Mouse (Mus musculus): ENCODE measurements at regions not wholly inside any gene's neighbourhood (a gene's known extent, or its start where the extent isn't known, plus 50 kb on each side); places are given as distances from the start of the nearest gene placed in this dataset.

GRCm38 (mm10) chr6:66078769-66079168 is 126.4 kb downstream of the 4930544G11Rik start:
- ATAC-seq (ENCODE audit: insufficient read depth) = no peak
- no peaks in the 10 kb centered on the region for H3K27me3 ChIP-seq (ENCODE audit: insufficient read depth, low read length)
- H3K9ac ChIP-seq = no peak overlapping the region
- DNase-seq = no peak
- no peak for TF ChIP-seq CTCF (IDR thresholded peaks at IDR 0.05; ENCODE audit: low read depth)
- H3K9me3 ChIP-seq (ENCODE audit: low read depth, low read length) = no peaks in the 10 kb centered on the region
- no peak overlapping the region for H3K27ac ChIP-seq (ENCODE audit: low read depth)
- no peaks in the 10 kb centered on the region for H3K36me3 ChIP-seq (ENCODE audit: insufficient read depth)
- 79% methylated on average over 1 of the region's 1 CpGs for WGBS
- no peak overlapping the region for H3K4me3 ChIP-seq (ENCODE audit: low read depth, low read length)
- 0 out of 2 replicates have a peak, but pooled peaks cover 2% of the 10 kb centered on the region for H3K4me1 ChIP-seq (ENCODE audit: insufficient read depth)
- no peak overlapping the region for H3K4me2 ChIP-seq

GRCm38 (mm10) chr6:66101555-66102071 is 149.2 kb downstream of the 4930544G11Rik start:
- Histone ChIP-seq H3K9ac (no peak overlapping the region), H3K27ac (ENCODE audit: low read depth) (no peak overlapping the region), H3K4me1 (ENCODE audit: insufficient read depth) (no peaks in the 10 kb centered on the region), H3K4me2 (no peak overlapping the region), H3K36me3 (ENCODE audit: insufficient read depth) (no peaks in the 10 kb centered on the region), H3K4me3 (ENCODE audit: low read depth, low read length) (no peak overlapping the region), H3K27me3 (ENCODE audit: insufficient read depth, low read length) (no peaks in the 10 kb centered on the region), H3K9me3 (ENCODE audit: low read depth, low read length) (no peaks in the 10 kb centered on the region)
- WGBS = 38% methylated on average over 3 of the region's 3 CpGs
- DNase-seq (no peak), ATAC-seq (ENCODE audit: insufficient read depth) (no peak)
- no peak for TF ChIP-seq CTCF (IDR thresholded peaks at IDR 0.05; ENCODE audit: low read depth)

- no peak overlapping the region for H3K27ac ChIP-seq (ENCODE audit: low read depth)
Measured at GRCm38 (mm10) chr6:66114366-66114765, 162.0 kb downstream of the 4930544G11Rik start.

GRCm38 (mm10) chr6:66121479-66122183 is 169.2 kb downstream of the 4930544G11Rik start:
- Histone ChIP-seq H3K27me3 (ENCODE audit: insufficient read depth, low read length) (no peaks in the 10 kb centered on the region), H3K4me1 (ENCODE audit: insufficient read depth) (no peaks in the 10 kb centered on the region), H3K9me3 (ENCODE audit: low read depth, low read length) (no peaks in the 10 kb centered on the region), H3K27ac (ENCODE audit: low read depth) (no peak overlapping the region), H3K9ac (no peak overlapping the region), H3K4me3 (ENCODE audit: low read depth, low read length) (no peak overlapping the region), H3K36me3 (ENCODE audit: insufficient read depth) (no peaks in the 10 kb centered on the region), H3K4me2 (no peak overlapping the region)
- ATAC-seq (ENCODE audit: insufficient read depth) = no peak
- no peak for TF ChIP-seq CTCF (IDR thresholded peaks at IDR 0.05; ENCODE audit: low read depth)
- WGBS = 72% methylated on average over 5 of the region's 5 CpGs
- DNase-seq = no peak

More at GRCm38 (mm10) chr6:66114366-66114765, 162.0 kb downstream of the 4930544G11Rik start:
- peak; percentile 4 for DNase-seq
- no peaks in the 10 kb centered on the region for H3K27me3 ChIP-seq (ENCODE audit: insufficient read depth, low read length)
- H3K4me1 ChIP-seq (ENCODE audit: insufficient read depth) = no peaks in the 10 kb centered on the region
- ATAC-seq (ENCODE audit: insufficient read depth) = no peak
- H3K9ac ChIP-seq = no peak overlapping the region
- no peak for TF ChIP-seq CTCF (IDR thresholded peaks at IDR 0.05; ENCODE audit: low read depth)
- no peaks in the 10 kb centered on the region for H3K9me3 ChIP-seq (ENCODE audit: low read depth, low read length)
- H3K4me3 ChIP-seq (ENCODE audit: low read depth, low read length) = no peak overlapping the region
- H3K4me2 ChIP-seq = no peak overlapping the region
- WGBS = 80% methylated on average over 6 of the region's 6 CpGs
- no peaks in the 10 kb centered on the region for H3K36me3 ChIP-seq (ENCODE audit: insufficient read depth)

GRCm38 (mm10) chr6:66124292-66124691 is 171.9 kb downstream of the 4930544G11Rik start:
- Histone ChIP-seq H3K4me2 (no peak overlapping the region), H3K4me1 (ENCODE audit: insufficient read depth) (no peaks in the 10 kb centered on the region), H3K9ac (no peak overlapping the region), H3K36me3 (ENCODE audit: insufficient read depth) (no peaks in the 10 kb centered on the region), H3K27me3 (ENCODE audit: insufficient read depth, low read length) (no peaks in the 10 kb centered on the region), H3K4me3 (ENCODE audit: low read depth, low read length) (no peak overlapping the region), H3K9me3 (ENCODE audit: low read depth, low read length) (no peaks in the 10 kb centered on the region), H3K27ac (ENCODE audit: low read depth) (no peak overlapping the region)
- WGBS = 72% methylated on average over 1 of the region's 1 CpGs
- no peak for TF ChIP-seq CTCF (IDR thresholded peaks at IDR 0.05; ENCODE audit: low read depth)
- ATAC-seq (ENCODE audit: insufficient read depth) = no peak
- DNase-seq = no peak

GRCm38 (mm10) chr6:66151786-66152185 is 199.4 kb downstream of the 4930544G11Rik start:
- Histone ChIP-seq H3K4me3 (ENCODE audit: low read depth, low read length) (no peak overlapping the region), H3K4me2 (no peak overlapping the region), H3K27ac (ENCODE audit: low read depth) (no peak overlapping the region), H3K9me3 (ENCODE audit: low read depth, low read length) (no peaks in the 10 kb centered on the region), H3K36me3 (ENCODE audit: insufficient read depth) (no peaks in the 10 kb centered on the region), H3K4me1 (ENCODE audit: insufficient read depth) (no peaks in the 10 kb centered on the region), H3K9ac (no peak overlapping the region), H3K27me3 (ENCODE audit: insufficient read depth, low read length) (no peaks in the 10 kb centered on the region)
- no peak for TF ChIP-seq CTCF (IDR thresholded peaks at IDR 0.05; ENCODE audit: low read depth)
- 84% methylated on average over 3 of the region's 3 CpGs for WGBS
- no peak for ATAC-seq (ENCODE audit: insufficient read depth)
- no peak for DNase-seq

GRCm38 (mm10) chr6:66154831-66155230 is 202.4 kb downstream of the 4930544G11Rik start:
- no peak overlapping the region for H3K27ac ChIP-seq (ENCODE audit: low read depth)
- no peaks in the 10 kb centered on the region for H3K9me3 ChIP-seq (ENCODE audit: low read depth, low read length)
- H3K27me3 ChIP-seq (ENCODE audit: insufficient read depth, low read length) = no peaks in the 10 kb centered on the region
- no peak overlapping the region for H3K9ac ChIP-seq
- H3K4me1 ChIP-seq (ENCODE audit: insufficient read depth) = no peaks in the 10 kb centered on the region
- WGBS = 72% methylated on average over 2 of the region's 2 CpGs
- DNase-seq = no peak
- no peaks in the 10 kb centered on the region for H3K36me3 ChIP-seq (ENCODE audit: insufficient read depth)
- no peak overlapping the region for H3K4me3 ChIP-seq (ENCODE audit: low read depth, low read length)
- no peak for ATAC-seq (ENCODE audit: insufficient read depth)
- no peak for TF ChIP-seq CTCF (IDR thresholded peaks at IDR 0.05; ENCODE audit: low read depth)
- no peak overlapping the region for H3K4me2 ChIP-seq
